Mouse (Mus musculus): Measurements from ENCODE around the gene C1qtnf1.
"Not testable (repeated sequence)": the region's sequence is repeated elsewhere in the genome, so short reads cannot be mapped to it uniquely, and the experiment has no call there.

The C1qtnf1 gene

GRCm38 (mm10) chr11:118427986-118428385 lies at the start of gene C1qtnf1:
Gene C1qtnf1 (plus strand): TSS chr11:118428203.
- no peak for DNase-seq (ENCODE audit: low read depth in 1 of 2, low spot score in 2 of 2)

GRCm38 (mm10) chr11:118378656-118379055 lies 49.3 kb upstream of the C1qtnf1 start:
- no peak for DNase-seq (ENCODE audit: low read depth in 1 of 2, low spot score in 2 of 2)

GRCm38 (mm10) chr11:118379251-118380009 lies 48.6 kb upstream of the C1qtnf1 start:
- DNase-seq (ENCODE audit: low read depth in 1 of 2, low spot score in 2 of 2) = peak; percentile 49 to 71

GRCm38 (mm10) chr11:118387816-118388215 lies 40.2 kb upstream of the C1qtnf1 start:
- not testable (repeated sequence) for DNase-seq (ENCODE audit: low read depth in 1 of 2, low spot score in 2 of 2)

GRCm38 (mm10) chr11:118393991-118394390 lies 34.0 kb upstream of the C1qtnf1 start:
- DNase-seq (ENCODE audit: low read depth in 1 of 2, low spot score in 2 of 2) = no peak

GRCm38 (mm10) chr11:118394538-118394937 lies 33.5 kb upstream of the C1qtnf1 start:
- DNase-seq (ENCODE audit: low read depth in 1 of 2, low spot score in 2 of 2) = no peak

GRCm38 (mm10) chr11:118397806-118398530 lies 30.0 kb upstream of the C1qtnf1 start:
- no peak for DNase-seq (ENCODE audit: low read depth in 1 of 2, low spot score in 2 of 2)

GRCm38 (mm10) chr11:118399891-118400565 lies 28.0 kb upstream of the C1qtnf1 start:
- DNase-seq (ENCODE audit: low read depth in 1 of 2, low spot score in 2 of 2) = no peak

- DNase-seq (ENCODE audit: low read depth in 1 of 2, low spot score in 2 of 2) = no peak
Measured at GRCm38 (mm10) chr11:118400566-118400936, 27.5 kb upstream of the C1qtnf1 start.

- DNase-seq (ENCODE audit: low read depth in 1 of 2, low spot score in 2 of 2) = no peak
Measured at GRCm38 (mm10) chr11:118401195-118401594, 26.8 kb upstream of the C1qtnf1 start.

GRCm38 (mm10) chr11:118401760-118402280 lies 26.2 kb upstream of the C1qtnf1 start, which contains the start of gene Lgals3bp:
Gene Lgals3bp (minus strand): TSS chr11:118402092.
- no peak for DNase-seq (ENCODE audit: low read depth in 1 of 2, low spot score in 2 of 2)

- DNase-seq (ENCODE audit: low read depth in 1 of 2, low spot score in 2 of 2) = no peak
Measured at GRCm38 (mm10) chr11:118403183-118403582, 24.8 kb upstream of the C1qtnf1 start.

- no peak for DNase-seq (ENCODE audit: low read depth in 1 of 2, low spot score in 2 of 2)
Measured at GRCm38 (mm10) chr11:118403951-118404899, 23.8 kb upstream of the C1qtnf1 start.

- no peak for DNase-seq (ENCODE audit: low read depth in 1 of 2, low spot score in 2 of 2)
Measured at GRCm38 (mm10) chr11:118405311-118405710, 22.7 kb upstream of the C1qtnf1 start.

- no peak for DNase-seq (ENCODE audit: low read depth in 1 of 2, low spot score in 2 of 2)
Measured at GRCm38 (mm10) chr11:118406521-118406920, 21.5 kb upstream of the C1qtnf1 start.

- no peak for DNase-seq (ENCODE audit: low read depth in 1 of 2, low spot score in 2 of 2)
Measured at GRCm38 (mm10) chr11:118407318-118407910, 20.6 kb upstream of the C1qtnf1 start.

- DNase-seq (ENCODE audit: low read depth in 1 of 2, low spot score in 2 of 2) = no peak
Measured at GRCm38 (mm10) chr11:118408051-118408740, 19.8 kb upstream of the C1qtnf1 start.

- no peak for DNase-seq (ENCODE audit: low read depth in 1 of 2, low spot score in 2 of 2)
Measured at GRCm38 (mm10) chr11:118409106-118410072, 18.6 kb upstream of the C1qtnf1 start.
